Mouse (Mus musculus) testis, adult 2 months (tissue): ENCODE results near the gene Mlh1. TPM values are rescaled to one million over a fixed set of nuclear protein-coding genes. Genes with fewer than 3 reads are reported as not detected.

Experiments used
- H3K27ac ChIP-seq: fragments of 200-500 bp; 2 replicates; pipeline ENCODE4 v1.5.1; 2012; ENCODE audit warnings: low read depth, low read length; ENCODE audit not compliant: control insufficient read depth, insufficient read depth
- H3K27me3 ChIP-seq: fragments of 200-500 bp; 2 replicates; pipeline ENCODE4 v1.6.1; 2012; ENCODE audit warnings: mild to moderate bottlenecking, low read length, moderate library complexity; ENCODE audit not compliant: control insufficient read depth, insufficient read depth
- H3K36me3 ChIP-seq: fragments of 200-500 bp; 2 replicates; pipeline ENCODE4 v1.6.1; 2012; ENCODE audit warnings: mild to moderate bottlenecking, low read length; ENCODE audit not compliant: control insufficient read depth, insufficient read depth
- H3K4me1 ChIP-seq: fragments of 200-500 bp; 2 replicates; pipeline ENCODE4 v1.6.1; 2012; ENCODE audit warnings: low read length; ENCODE audit not compliant: control insufficient read depth, insufficient read depth
- H3K4me3 ChIP-seq: fragments of 200-500 bp; 2 replicates; pipeline ENCODE4 v1.5.1; 2012; ENCODE audit warnings: low read depth, mild to moderate bottlenecking, low read length, moderate library complexity, mixed read lengths; ENCODE audit not compliant: control insufficient read depth
- CTCF ChIP-seq: fragments of 200-500 bp; IDR thresholded peaks from 2 replicates; pipeline ENCODE4 v1.5.1; 2012; ENCODE audit warnings: low read depth, mild to moderate bottlenecking, inconsistent platforms, low read length, moderate library complexity; ENCODE audit not compliant: control insufficient read depth, insufficient read depth, insufficient replicate concordance
- POLR2A ChIP-seq: fragments of 200-500 bp; IDR thresholded peaks from 2 replicates; pipeline ENCODE4 v1.6.1; 2012; ENCODE audit warnings: low read depth, mild to moderate bottlenecking, inconsistent platforms, low read length, moderate library complexity; ENCODE audit not compliant: control insufficient read depth
- polyA plus RNA-seq: library from polyadenylated mRNA; depleted of rRNA; stranded (reverse); fragments of >200 nt; gene quantifications from 2 replicates; pipeline ENCODE4 v1.2.3, GENCODE M21; 2012

The Mlh1 gene
- polyA plus RNA-seq, 1 experiment, result 12.1 TPM

DNA sequence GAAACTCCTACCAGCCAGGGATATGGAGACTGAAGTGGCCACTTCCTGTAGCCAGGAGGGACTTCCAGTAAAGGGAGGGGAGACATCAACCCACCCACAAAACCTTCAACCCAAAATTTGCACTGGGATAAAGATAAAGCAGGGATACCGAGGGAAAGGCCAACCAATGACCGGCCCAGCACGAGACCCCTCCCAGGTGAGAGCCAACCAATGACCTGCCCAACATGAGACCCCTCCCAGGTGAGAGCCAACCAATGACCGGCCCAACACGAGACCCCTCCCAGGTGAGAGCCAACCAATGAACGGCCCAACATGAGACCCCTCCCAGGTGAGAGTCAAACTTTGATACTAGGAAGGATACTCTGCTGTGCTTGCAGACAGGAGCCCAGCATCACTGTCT, 23.3 kb upstream of the Mlh1 start:
- Histone ChIP-seq H3K4me1 (peaks cover 8% of the 10 kb centered on the region), H3K36me3 (no peaks in the 10 kb centered on the region), H3K27ac (peak overlapping the region; percentile 56; the same call in 1 of the 2 replicates), H3K27me3 (no peaks in the 10 kb centered on the region), H3K4me3 (peak overlapping the region; percentile 85)
- TF ChIP-seq POLR2A, result no peak
- TF ChIP-seq CTCF, result no peak

GRCm38 (mm10) chr9:111293234-111293633, 21.6 kb upstream of the Mlh1 start:
- peaks cover 10% of the 10 kb centered on the region for H3K4me1 ChIP-seq
- no peaks in the 10 kb centered on the region for H3K27me3 ChIP-seq
- no peak overlapping the region for H3K27ac ChIP-seq
- no peaks in the 10 kb centered on the region for H3K36me3 ChIP-seq
- H3K4me3 ChIP-seq, result peak overlapping the region; percentile 69
- TF ChIP-seq CTCF, result no peak
- no peak for TF ChIP-seq POLR2A

GRCm38 (mm10) chr9:111290539-111291100, 19.0 kb upstream of the Mlh1 start:
- no peak for TF ChIP-seq CTCF
- TF ChIP-seq POLR2A, result no peak
- no peaks in the 10 kb centered on the region for H3K27me3 ChIP-seq
- no peaks in the 10 kb centered on the region for H3K36me3 ChIP-seq
- H3K27ac ChIP-seq, result no peak overlapping the region
- H3K4me3 ChIP-seq, result no peak overlapping the region
- H3K4me1 ChIP-seq, result peaks cover 7% of the 10 kb centered on the region

DNA sequence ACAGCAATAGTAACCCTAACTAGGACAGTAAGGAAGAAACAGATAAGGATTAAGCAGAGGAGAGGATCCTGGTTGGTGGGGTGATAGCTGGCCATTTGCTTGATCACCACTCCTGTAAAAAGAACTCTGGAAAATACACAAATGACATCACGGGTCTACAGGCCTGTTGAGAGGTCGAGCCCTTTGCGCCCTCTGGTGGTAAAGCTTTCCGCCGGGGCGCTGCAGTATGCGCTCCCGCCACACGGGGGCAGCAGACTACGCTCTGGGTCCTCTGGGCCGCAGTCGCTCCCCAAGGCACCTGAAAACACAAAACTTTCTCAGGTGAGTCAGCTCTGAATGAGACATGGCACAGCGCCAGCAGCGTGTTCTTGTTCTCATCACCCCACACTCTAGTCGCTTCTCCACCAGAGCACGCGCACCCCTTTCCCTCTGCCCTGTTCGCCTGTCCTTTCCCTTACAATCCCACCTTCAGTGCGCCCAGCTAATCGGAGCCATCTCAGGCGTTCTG, 18.3 kb upstream of the Mlh1 start:
- H3K4me1 ChIP-seq, result peaks cover 4% of the 10 kb centered on the region
- no peak overlapping the region for H3K27ac ChIP-seq
- peak; percentile 100 for TF ChIP-seq CTCF
- peak; percentile 43; the same call in 1 of the 2 replicates for TF ChIP-seq POLR2A
- no peaks in the 10 kb centered on the region for H3K27me3 ChIP-seq
- H3K36me3 ChIP-seq, result no peaks in the 10 kb centered on the region
- peak overlapping the region; percentile 68 for H3K4me3 ChIP-seq

DNA sequence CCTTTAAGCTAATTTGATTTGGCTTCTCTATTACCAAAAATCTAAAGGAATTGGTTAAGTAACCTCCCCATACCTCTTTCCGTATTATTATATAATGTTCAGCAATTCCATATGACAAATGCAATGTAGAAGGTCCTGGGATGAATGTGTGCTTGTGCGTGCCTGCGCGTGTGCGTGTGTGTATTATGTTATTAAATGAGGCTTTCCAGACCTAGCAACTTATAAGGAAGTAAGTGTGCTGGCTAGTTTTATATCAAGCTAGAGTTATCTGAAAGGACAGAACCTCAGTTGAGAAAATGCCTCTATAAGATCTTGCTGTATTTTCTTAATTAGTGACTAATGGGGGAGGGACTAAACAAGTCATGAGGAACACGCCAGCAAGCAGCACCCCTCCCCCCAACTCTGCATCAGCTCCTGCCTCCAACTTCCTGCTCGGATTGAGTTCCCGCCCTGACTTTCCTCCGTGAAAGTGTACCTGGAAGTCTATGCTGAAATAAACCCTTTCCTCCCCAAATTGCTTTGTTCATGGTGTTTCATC, 17.8 kb upstream of the Mlh1 start:
- H3K4me3 ChIP-seq, result no peak overlapping the region
- no peaks in the 10 kb centered on the region for H3K36me3 ChIP-seq
- H3K27ac ChIP-seq, result no peak overlapping the region
- TF ChIP-seq POLR2A (no peak), CTCF (no peak)
- H3K27me3 ChIP-seq, result no peaks in the 10 kb centered on the region
- H3K4me1 ChIP-seq, result peaks cover 4% of the 10 kb centered on the region

DNA sequence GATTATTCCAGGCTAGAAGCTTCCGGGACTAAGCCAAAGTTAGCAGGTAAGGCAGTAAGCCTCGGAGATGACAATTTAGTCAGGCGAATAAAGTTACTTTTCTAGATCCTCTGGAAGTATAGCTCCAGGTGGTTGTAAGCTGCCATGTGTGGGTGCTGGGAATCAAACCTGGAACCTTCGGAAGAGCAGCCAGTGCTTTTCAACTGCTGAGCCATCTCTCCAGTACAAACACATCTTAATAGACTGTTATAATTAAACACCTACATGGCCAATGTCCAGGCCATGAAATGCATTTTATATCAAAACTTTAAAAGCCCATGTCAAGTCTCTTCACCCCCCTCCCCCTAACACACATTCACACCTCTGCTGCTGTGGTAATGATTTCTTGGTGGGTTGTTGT, 16.4 kb upstream of the Mlh1 start:
- H3K36me3 ChIP-seq, result no peaks in the 10 kb centered on the region
- no peak for TF ChIP-seq CTCF
- TF ChIP-seq POLR2A, result no peak
- H3K27ac ChIP-seq, result no peak overlapping the region

GRCm38 (mm10) chr9:111286468-111286867, 14.9 kb upstream of the Mlh1 start:
- H3K27me3 ChIP-seq, result no peaks in the 10 kb centered on the region
- no peak overlapping the region for H3K4me3 ChIP-seq
- H3K27ac ChIP-seq, result no peak overlapping the region
- TF ChIP-seq CTCF (no peak), POLR2A (no peak)
- H3K36me3 ChIP-seq, result no peaks in the 10 kb centered on the region
- peaks cover 4% of the 10 kb centered on the region for H3K4me1 ChIP-seq

More for the DNA sequence above, 16.4 kb upstream of the Mlh1 start:
- H3K27me3 ChIP-seq, result no peaks in the 10 kb centered on the region
- H3K4me3 ChIP-seq, result no peak overlapping the region
- peaks cover 4% of the 10 kb centered on the region for H3K4me1 ChIP-seq
